Mouse (Mus musculus) embryonic facial prominence, embryonic 10.5 days (tissue): ENCODE results near the gene Nrl. TPM values are rescaled to one million over a fixed set of nuclear protein-coding genes. Genes with fewer than 3 reads are reported as not detected.

Source experiments
- DNase-seq: peaks from one replicate; pipeline ENCODE4 v3.0.0-alpha.2; 2017; ENCODE audit warnings: low spot score
- H3K27ac ChIP-seq: fragments of 300-500 bp; sonication (generic); replicated peaks from 2 replicates; pipeline ENCODE4 v1.5.1; 2016; ENCODE audit warnings: mild to moderate bottlenecking
- H3K27me3 ChIP-seq: fragments of 300-500 bp; sonication (generic); replicated peaks from 2 replicates; pipeline ENCODE4 v1.6.1; 2016; ENCODE audit warnings: low read depth, mild to moderate bottlenecking; ENCODE audit not compliant: poor library complexity, severe bottlenecking
- H3K36me3 ChIP-seq: fragments of 300-500 bp; sonication (generic); replicated peaks from 2 replicates; pipeline ENCODE4 v1.6.1; 2016; ENCODE audit warnings: mild to moderate bottlenecking, moderate library complexity
- H3K4me1 ChIP-seq: fragments of 300-500 bp; sonication (generic); 2 replicates; pipeline ENCODE4 v1.6.1; 2016
- H3K4me3 ChIP-seq: fragments of 300-500 bp; sonication (generic); 2 replicates; pipeline ENCODE4 v1.5.1; 2016; ENCODE audit warnings: mild to moderate bottlenecking, moderate library complexity
- H3K9me3 ChIP-seq: fragments of 300-500 bp; sonication (generic); 2 replicates; pipeline ENCODE4 v1.6.1; 2016; ENCODE audit warnings: mild to moderate bottlenecking
- WGBS: fragments of 180-500 bp; shearing (Covaris S2); methylation state at CpG from one replicate; pipeline ENCODE4 v1.1.7; 2016; 5-methylcytosine and 5-hydroxymethylcytosine counted together
- polyA plus RNA-seq: library from polyadenylated mRNA; unstranded; fragments of >200 nt; fragmentation: Nextera tagmentation; extraction: Ambion mirVana; gene quantifications from 2 replicates; pipeline ENCODE4 v1.2.1, GENCODE M21; 2016

Nrl gene
- polyA plus RNA-seq, 1 experiment from 2014 or later = not detected

GRCm38 (mm10) chr14:55555788-55556187 lies 31.0 kb upstream of the Nrl start:
- DNase-seq = no peak
- H3K36me3 ChIP-seq = no peaks in the 10 kb centered on the region
- 81% methylated on average over 3 of the region's 3 CpGs for WGBS
- H3K27me3 ChIP-seq = no peaks in the 10 kb centered on the region
- H3K4me3 ChIP-seq = no peak overlapping the region
- peaks cover 10% of the 10 kb centered on the region for H3K4me1 ChIP-seq
- no peaks in the 10 kb centered on the region for H3K9me3 ChIP-seq
- no peak overlapping the region for H3K27ac ChIP-seq

GRCm38 (mm10) chr14:55554635-55555034 lies 29.9 kb upstream of the Nrl start:
- peaks cover 10% of the 10 kb centered on the region for H3K4me1 ChIP-seq

GRCm38 (mm10) chr14:55551794-55552193 lies 27.0 kb upstream of the Nrl start:
- H3K27ac ChIP-seq = no peak overlapping the region
- no peaks in the 10 kb centered on the region for H3K9me3 ChIP-seq
- peaks cover 28% of the 10 kb centered on the region for H3K36me3 ChIP-seq
- 91% methylated on average over 8 of the region's 8 CpGs for WGBS
- no peak for DNase-seq
- H3K4me1 ChIP-seq = peaks cover under 1% of the 10 kb centered on the region; the same call in 1 of the 2 replicates
- H3K4me3 ChIP-seq = no peak overlapping the region
- no peaks in the 10 kb centered on the region for H3K27me3 ChIP-seq

More at GRCm38 (mm10) chr14:55554635-55555034, 29.9 kb upstream of the Nrl start:
- no peak overlapping the region for H3K27ac ChIP-seq
- H3K4me3 ChIP-seq = no peak overlapping the region
- no peaks in the 10 kb centered on the region for H3K9me3 ChIP-seq
- DNase-seq = no peak
- H3K27me3 ChIP-seq = no peaks in the 10 kb centered on the region
- H3K36me3 ChIP-seq = no peaks in the 10 kb centered on the region; the same call in 1 of the 2 replicates

- WGBS = 74% methylated on average over 5 of the region's 5 CpGs
- no peak for DNase-seq
- Histone ChIP-seq H3K27me3 (no peaks in the 10 kb centered on the region), H3K9me3 (no peaks in the 10 kb centered on the region), H3K4me3 (no peak overlapping the region), H3K4me1 (no peaks in the 10 kb centered on the region), H3K27ac (no peak overlapping the region), H3K36me3 (peaks cover 31% of the 10 kb centered on the region)
Observed at GRCm38 (mm10) chr14:55551347-55551746, 26.6 kb upstream of the Nrl start.

- H3K4me1 ChIP-seq = no peaks in the 10 kb centered on the region
- DNase-seq = no peak
- H3K27ac ChIP-seq = no peak overlapping the region
- no peak overlapping the region for H3K4me3 ChIP-seq
- H3K9me3 ChIP-seq = no peaks in the 10 kb centered on the region
- peaks cover 41% of the 10 kb centered on the region for H3K36me3 ChIP-seq
- WGBS = 88% methylated on average over 6 of the region's 6 CpGs
- H3K27me3 ChIP-seq = no peaks in the 10 kb centered on the region
Observed at GRCm38 (mm10) chr14:55550191-55550590, 25.4 kb upstream of the Nrl start.

- Histone ChIP-seq H3K27me3 (no peaks in the 10 kb centered on the region), H3K4me3 (no peak overlapping the region), H3K9me3 (no peaks in the 10 kb centered on the region), H3K4me1 (peaks cover 21% of the 10 kb centered on the region), H3K27ac (no peak overlapping the region), H3K36me3 (peaks cover 66% of the 10 kb centered on the region)
- DNase-seq = no peak
- WGBS = 94% methylated on average over 9 of the region's 9 CpGs
Observed at GRCm38 (mm10) chr14:55544334-55544733, 19.6 kb upstream of the Nrl start.

- Histone ChIP-seq H3K4me3 (no peak overlapping the region), H3K27ac (no peak overlapping the region), H3K27me3 (0 out of 2 replicates have a peak, but pooled peaks cover 6% of the 10 kb centered on the region), H3K4me1 (peaks cover 21% of the 10 kb centered on the region), H3K36me3 (peaks cover 46% of the 10 kb centered on the region), H3K9me3 (no peaks in the 10 kb centered on the region)
- no peak for DNase-seq
- 96% methylated on average over 12 of the region's 12 CpGs for WGBS
Observed at GRCm38 (mm10) chr14:55542268-55542667, 17.5 kb upstream of the Nrl start.

- H3K4me3 ChIP-seq = peak overlapping the region; percentile 75
- H3K27ac ChIP-seq = peak overlapping the region; percentile 88
- peaks cover 21% of the 10 kb centered on the region for H3K4me1 ChIP-seq
- H3K36me3 ChIP-seq = peaks cover 33% of the 10 kb centered on the region
- 0 out of 2 replicates have a peak, but pooled peaks cover 6% of the 10 kb centered on the region for H3K27me3 ChIP-seq
- WGBS = 6% methylated on average over 10 of the region's 10 CpGs
- H3K9me3 ChIP-seq = no peaks in the 10 kb centered on the region
- DNase-seq = peak; percentile 66
Observed at GRCm38 (mm10) chr14:55540787-55541321, 16.1 kb upstream of the Nrl start.

GRCm38 (mm10) chr14:55540067-55540786 lies 15.4 kb upstream of the Nrl start, which contains the start of gene Pck2:
TSS of gene Pck2 (plus strand) at chr14:55540266.
- under 1% methylated on average over 32 of the region's 32 CpGs for WGBS
- no peaks in the 10 kb centered on the region for H3K9me3 ChIP-seq
- H3K4me3 ChIP-seq = peak within 1 kb of the TSS; percentile 75
- H3K4me1 ChIP-seq = peaks cover 21% of the 10 kb centered on the region
- 0 out of 2 replicates have a peak, but pooled peaks cover 6% of the 10 kb centered on the region for H3K27me3 ChIP-seq
- H3K36me3 ChIP-seq = peaks cover 28% of the 10 kb centered on the region
- DNase-seq = peak; percentile 90
- H3K27ac ChIP-seq = peak within 1 kb of the TSS; percentile 88

- Histone ChIP-seq H3K27ac (no peak overlapping the region), H3K36me3 (no peaks in the 10 kb centered on the region), H3K4me1 (peaks cover 18% of the 10 kb centered on the region), H3K27me3 (0 out of 2 replicates have a peak, but pooled peaks cover 6% of the 10 kb centered on the region), H3K9me3 (no peaks in the 10 kb centered on the region), H3K4me3 (no peak overlapping the region)
- DNase-seq = peak; percentile 43
- 54% methylated on average over 6 of the region's 6 CpGs for WGBS
Observed at GRCm38 (mm10) chr14:55536116-55536745, 11.4 kb upstream of the Nrl start.

- DNase-seq = peak; percentile 26
- Histone ChIP-seq H3K27me3 (peaks cover 35% of the 10 kb centered on the region), H3K36me3 (no peaks in the 10 kb centered on the region), H3K9me3 (no peaks in the 10 kb centered on the region), H3K4me3 (no peak overlapping the region), H3K27ac (no peak overlapping the region), H3K4me1 (no peaks in the 10 kb centered on the region)
- WGBS = 22% methylated on average over 3 of the region's 3 CpGs
Observed at GRCm38 (mm10) chr14:55527940-55528339, 3.2 kb upstream of the Nrl start.

- WGBS = 80% methylated on average over 2 of the region's 2 CpGs
- H3K27ac ChIP-seq = no peak overlapping the region
- H3K9me3 ChIP-seq = no peaks in the 10 kb centered on the region
- H3K4me1 ChIP-seq = no peaks in the 10 kb centered on the region
- no peak for DNase-seq
- H3K4me3 ChIP-seq = no peak overlapping the region
- no peaks in the 10 kb centered on the region for H3K36me3 ChIP-seq
- H3K27me3 ChIP-seq = peaks cover 48% of the 10 kb centered on the region
Observed at GRCm38 (mm10) chr14:55526674-55527073, 1.9 kb upstream of the Nrl start.
